Mouse (Mus musculus): Measurements from ENCODE around the gene Gstp2. TPM values are rescaled to one million over a fixed set of nuclear protein-coding genes. Genes with fewer than 3 reads are reported as not detected.
"Not testable (repeated sequence)": the region's sequence is repeated elsewhere in the genome, so short reads cannot be mapped to it uniquely, and the experiment has no call there.

Gene Gstp2
- total RNA-seq, 4 experiments from 2014 or later = 131 to 147 (median 142) TPM

DNA sequence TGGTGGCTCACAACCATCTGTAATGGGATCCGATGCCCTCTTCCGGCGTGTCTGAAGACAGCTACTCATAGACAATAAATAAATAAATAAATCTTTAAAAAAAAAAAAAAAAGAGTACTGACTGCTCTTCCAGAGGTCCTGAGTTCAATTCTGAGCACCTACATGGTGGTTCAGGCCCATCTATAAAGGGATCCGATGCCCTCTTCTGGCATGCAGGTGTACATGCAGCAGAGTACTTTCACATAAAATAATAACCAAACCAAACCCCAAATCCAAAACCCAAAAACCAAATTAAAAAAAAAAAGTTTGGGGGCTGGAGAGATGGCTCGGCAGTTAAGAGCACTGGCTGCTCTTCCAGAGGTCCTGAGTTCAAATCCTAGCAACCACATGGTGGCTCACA is 3.2 kb upstream of the Gstp2 start:
- not testable (repeated sequence) for DNase-seq (ENCODE audit: low spot score)

DNA sequence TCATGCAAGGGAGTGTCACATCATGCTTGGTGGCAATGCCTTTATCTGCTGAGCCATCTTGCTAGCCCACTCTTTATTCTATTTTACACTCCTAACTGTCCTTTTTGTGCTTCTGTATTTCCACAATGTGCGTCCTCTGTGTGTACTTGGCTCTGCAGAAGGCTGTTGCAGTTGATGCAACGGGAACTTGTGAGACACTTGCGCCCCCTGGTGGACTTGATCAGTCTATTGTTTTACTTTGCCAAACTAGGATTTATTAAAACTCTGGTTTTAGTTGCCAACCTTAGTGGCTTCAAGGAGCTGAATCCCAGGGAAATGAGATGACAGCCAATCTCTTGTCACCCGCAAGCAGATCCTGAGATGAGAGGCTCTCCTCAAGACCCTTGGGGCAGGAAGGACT is 2.0 kb upstream of the Gstp2 start:
- peak; percentile 80 for DNase-seq (ENCODE audit: low spot score)

DNA sequence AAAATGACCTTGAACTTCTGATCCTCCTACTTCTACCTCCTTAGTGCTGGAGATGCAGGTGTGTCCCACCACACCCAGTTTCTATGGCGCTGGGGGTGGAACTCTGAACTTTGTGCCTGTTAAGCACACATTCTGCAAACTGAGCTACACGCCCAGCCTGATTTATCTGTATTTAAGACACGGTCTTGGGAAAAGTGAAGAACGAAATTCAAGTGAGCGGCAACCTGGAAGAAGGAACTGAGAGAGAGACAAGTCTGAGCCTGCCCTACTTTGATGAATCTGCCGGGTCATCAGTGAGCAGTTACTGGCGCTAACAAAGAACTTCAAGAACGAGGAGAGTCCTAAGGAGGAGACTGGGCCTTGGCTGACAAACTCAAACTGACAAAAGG is 1.0 kb upstream of the Gstp2 start:
- no peak for DNase-seq (ENCODE audit: low spot score)

DNA sequence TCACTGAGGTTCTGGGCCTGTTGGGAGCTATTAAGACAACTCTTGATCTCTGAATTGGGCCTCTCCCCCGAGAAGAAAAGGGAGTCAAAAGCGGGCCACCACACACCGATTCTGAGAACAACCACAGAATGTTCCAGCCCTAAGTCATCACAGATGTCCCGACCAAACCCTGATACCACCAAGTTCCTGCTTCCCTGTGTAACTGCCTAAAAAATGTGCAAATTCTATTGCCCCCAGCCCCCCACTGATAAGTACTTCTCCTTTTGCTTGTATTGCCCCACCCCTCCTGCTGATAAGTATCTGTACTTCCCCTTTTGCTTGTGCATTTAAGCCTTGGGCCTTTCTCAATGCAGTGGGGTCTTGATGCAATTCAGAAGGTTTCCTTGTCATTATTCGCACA is 1.7 kb downstream of the Gstp2 start:
- not testable (repeated sequence) for DNase-seq (ENCODE audit: low spot score)

DNA sequence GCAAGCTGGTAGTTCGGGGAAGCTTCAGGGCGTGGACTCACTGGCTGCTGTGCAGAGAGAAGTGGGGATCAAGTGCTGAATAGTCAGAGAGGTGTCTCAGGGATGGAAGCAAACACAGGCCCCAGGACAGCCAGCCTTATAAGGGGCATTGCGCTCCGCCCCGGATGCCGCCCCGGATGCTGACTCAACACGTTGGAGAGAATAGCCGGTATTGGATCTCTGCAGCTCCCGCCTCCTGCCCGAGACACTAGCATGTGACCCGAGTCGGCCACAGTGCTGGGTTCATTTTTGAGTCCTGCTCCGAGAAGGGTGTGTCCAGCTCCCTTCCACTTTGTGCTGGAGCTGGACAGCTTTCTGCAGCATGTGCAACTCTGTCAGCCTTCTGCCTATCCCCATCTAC is 3.7 kb downstream of the Gstp2 start:
- peak; percentile 48 for DNase-seq (ENCODE audit: low spot score)

DNA sequence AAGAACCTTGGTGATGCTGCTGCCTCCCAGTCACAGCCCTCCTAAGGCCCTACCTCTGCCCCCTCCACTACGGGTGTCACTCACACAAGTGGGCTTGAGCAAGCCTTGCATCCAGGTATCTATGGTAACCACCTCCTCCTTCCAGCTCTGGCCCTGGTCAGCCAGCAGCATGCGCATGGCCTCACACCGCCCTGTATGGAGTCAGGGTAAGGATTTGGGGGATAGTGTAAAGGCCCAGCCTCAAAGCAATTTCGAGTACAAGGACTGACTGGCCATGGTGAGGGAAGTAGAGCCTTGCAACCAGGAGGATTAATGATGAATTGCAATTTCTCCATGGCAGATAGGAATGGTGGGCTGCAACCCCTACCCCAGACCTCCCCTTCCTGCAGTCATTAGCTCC is 4.3 kb downstream of the Gstp2 start:
- DNase-seq (ENCODE audit: low spot score) = not testable (repeated sequence)

DNA sequence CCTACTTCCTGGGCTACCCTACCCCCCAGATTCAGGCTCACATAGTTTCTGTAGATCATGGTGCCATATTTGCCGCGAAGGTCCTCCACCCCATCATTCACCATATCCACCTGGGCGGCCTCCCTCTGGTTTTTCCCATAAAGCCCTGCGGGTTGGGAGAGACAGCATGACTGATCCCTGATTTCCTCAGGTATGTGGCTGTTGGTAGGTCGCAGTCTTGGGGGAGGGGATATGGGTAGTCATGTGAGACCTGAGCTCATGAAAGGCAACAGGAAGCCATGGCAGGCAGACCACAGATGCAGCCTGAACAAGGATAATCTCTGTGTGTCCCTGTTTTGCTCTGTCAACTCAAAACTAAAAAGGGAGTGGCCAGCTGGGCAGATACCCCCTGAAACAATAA is 4.9 kb downstream of the Gstp2 start:
- not testable (repeated sequence) for DNase-seq (ENCODE audit: low spot score)

DNA sequence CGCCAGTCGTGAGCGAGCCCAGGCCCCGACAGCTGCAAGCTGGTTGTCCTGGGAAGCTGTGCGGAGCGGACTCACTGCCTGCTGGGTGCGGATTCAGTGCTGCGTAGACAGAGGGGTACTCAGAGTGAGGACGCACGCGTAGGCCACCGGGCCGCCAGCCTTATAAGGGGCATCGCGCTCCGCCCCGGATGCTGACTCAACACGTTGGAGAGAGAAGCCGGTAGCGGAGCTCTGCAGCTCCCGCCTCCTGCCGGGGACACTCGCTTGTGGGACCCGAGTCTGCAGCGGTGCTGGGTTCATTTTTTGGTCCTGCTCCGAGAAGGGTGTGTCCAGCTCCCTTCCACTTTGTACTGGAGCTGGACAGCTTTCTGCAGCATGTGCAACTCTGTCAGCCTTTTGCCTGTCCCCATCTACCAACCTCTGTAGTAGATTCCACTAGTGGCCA is 8.0 kb downstream of the Gstp2 start, which contains the start of gene Gstp1:
TSS of gene Gstp1 (minus strand) at position 198 of the 445 bp plus-strand sequence.
- peak; percentile 88 for DNase-seq (ENCODE audit: low spot score)

DNA sequence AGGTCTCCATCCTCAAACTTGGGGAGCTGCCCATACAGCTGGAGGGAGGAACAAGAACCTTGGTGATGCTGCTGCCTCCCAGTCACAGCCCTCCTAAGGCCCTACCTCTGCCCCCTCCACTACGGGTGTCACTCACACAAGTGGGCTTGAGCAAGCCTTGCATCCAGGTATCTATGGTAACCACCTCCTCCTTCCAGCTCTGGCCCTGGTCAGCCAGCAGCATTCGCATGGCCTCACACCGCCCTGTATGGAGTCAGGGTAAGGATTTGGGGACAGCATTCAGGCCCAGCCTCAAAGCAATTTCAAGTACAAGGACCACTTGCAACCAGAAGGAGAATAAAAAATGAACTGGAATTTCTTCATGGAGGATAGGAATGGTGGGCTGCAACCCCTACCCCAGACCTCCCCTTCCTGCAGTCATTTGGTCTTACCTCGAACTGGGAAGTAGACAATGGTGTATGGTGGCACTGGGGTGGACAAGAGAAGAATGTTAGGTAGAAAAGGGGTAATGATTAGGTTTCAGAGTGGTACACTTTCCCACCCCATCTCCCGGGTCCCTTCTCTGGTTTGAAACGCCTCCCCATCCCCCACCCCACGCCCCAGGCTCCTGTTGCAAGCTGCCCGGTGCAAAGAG is 8.6 kb downstream of the Gstp2 start:
- DNase-seq (ENCODE audit: low spot score) = not testable (repeated sequence)

DNA sequence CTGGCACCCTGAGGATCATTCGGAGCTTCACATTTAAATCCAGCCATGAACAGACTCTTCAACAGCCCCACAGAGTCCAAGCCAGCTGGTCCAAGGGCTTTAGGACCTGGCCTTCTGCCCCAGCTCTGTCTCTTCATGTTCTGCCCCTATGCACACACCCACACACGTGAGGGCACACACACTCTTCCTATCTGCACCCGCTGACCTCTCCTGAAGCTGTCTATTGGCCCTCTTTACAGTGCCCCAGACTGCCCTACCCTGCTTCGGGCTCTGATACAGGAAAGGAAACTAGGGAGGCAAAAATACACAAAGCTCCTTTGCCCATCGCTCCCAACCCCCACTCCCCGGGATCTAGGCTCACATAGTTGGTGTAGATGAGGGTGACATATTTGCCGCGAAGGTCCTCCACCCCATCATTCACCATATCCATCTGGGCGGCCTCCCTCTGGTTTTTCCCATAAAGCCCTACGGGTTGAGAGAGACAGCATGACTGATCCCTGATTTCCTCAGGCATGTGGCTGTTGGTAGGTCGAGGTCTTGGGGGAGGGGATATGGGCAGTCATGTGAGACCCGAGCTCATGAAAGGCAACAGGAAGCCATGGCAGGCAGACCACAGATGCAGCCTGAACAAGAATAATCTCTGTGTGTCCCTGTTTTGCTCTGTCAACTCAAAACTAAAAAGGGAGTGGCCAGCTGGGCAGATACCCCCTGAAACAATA is 9.3 kb downstream of the Gstp2 start:
- no peak for DNase-seq (ENCODE audit: low spot score)

DNA sequence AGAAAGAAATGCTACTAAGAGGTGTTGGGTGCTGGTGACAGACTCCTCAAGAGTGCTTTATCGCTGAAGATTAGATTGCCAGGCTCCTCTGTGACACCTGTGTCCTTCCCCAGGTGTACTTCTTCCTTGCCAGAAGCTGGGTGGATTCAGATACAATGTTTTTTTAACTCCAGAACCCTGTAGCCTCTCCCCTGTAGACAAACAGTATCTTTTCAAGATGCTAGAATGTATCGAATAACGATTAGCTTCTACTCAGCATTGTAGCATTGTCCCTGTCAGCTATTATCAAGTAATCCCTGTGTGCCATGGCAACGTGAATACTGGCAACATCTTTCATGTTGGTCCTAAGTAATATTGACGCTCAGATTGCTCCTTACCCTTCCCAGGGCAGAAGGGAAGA is 12.1 kb downstream of the Gstp2 start:
- no peak for DNase-seq (ENCODE audit: low spot score)

DNA sequence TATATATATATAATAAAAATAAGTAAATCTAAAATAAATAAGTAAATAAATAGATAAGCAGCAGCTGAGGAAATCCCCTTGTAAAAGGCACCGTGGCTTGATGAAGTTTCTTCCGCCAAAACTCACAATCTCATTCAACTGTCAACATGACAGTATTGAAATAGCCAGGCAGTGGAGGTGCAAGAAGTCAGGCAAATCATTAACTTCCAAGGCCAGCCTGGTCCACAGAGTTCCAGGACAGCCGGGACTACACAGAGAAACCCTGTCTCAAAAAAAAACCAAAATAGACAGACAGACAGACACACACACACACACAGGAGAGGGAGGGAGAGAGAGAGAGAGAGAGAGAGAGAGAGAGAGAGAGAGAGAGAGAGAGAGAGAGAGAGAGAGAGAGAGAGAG is 12.5 kb downstream of the Gstp2 start:
- no peak for DNase-seq (ENCODE audit: low spot score)

DNA sequence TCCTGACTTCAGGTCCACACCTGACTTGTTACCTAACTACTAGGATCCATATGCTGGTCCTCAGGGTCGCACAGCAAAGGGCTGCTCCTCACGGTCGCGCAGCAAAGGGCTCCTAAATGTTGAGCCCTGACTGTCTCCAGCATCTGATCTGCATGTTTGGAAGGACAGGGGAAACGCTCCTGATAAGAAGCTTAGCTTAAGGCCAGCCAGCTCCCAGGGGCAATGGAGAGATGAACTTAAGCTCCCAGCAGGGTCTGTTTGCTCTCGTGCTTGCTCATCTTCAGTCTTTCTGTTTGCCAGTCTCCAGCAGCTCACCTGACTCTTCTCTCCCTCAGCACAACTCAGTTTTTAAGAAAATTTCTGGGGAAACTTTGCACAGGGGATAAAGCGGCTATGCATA is 13.2 kb downstream of the Gstp2 start:
- DNase-seq (ENCODE audit: low spot score) = no peak

DNA sequence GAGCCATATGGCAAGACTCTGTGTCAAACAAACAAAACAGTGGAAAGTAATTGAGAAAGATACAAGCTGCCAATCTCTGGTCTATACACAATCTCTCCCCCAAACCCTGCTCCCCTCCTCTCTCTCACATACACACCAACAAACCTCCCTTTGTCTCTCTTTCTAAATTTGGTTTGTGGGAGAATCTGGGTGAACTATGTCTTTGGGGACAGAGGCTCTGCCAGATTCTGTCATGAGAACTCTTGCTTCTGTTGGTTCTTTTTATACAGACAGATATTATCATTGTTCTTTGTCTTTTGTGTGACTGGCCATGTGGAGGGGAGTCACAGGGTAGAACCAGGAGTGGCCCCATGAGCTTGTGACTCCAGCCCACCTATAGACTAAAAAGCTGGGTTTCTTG is 18.2 kb downstream of the Gstp2 start:
- DNase-seq (ENCODE audit: low spot score) = no peak

DNA sequence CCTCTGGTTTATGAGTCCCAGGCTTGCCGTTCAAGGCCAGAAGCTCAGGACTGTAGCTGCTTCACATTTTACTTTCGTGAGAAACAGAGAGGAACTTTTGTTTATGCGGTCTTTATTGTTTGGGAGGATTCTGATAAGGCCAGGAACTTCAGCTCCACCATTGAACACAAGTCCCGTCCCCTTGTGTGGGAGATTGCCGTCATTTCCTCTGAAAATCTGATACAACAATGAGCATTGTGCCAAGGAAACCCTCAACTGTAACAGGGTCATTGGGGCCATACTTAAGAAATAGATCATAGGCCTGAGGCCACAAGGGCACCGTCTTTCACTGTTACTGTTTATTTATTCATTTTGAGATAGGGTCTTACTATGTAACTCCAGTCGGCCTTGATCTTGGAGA is 22.6 kb downstream of the Gstp2 start:
- no peak for DNase-seq (ENCODE audit: low spot score)

DNA sequence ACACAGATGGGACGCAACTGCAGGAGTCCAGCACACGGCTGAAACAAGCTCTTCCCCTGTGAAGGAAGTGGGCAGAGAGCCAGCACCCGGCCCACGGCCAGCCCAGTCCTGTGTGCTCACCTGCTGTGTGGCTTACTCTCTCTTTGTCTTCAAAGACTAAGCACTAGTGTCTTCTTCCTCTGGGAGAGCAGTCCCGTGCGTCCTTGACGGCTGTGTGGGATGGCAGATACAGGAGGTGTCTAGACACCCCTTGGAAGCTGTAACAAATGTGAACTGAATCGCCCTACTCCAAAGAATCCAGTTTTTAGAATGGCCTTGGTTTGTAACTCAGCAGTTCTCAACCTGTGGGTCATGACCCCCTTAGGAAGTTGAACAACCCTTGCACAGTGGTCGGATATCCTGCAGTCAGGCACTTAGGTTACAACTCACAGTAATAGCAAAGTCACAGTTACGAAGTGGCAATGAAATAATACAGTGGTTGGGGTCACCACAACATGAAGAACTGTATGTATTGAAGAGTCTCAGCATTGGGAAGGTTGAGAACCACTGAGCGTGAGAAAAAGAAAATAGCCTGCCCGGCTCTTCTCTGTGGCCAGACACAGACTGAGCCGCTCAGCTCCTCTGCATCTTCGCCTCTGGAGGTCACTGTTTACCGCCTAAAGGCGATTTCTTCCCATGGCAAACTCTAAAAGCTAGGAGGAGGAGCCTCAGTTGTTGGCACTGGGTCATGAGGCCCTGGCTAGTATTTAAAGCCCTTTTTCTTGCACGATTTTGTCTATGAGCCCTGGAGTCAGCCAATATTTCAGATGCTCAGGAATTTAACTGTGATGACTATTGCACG is 26.9 kb downstream of the Gstp2 start:
- peak; percentile 90 for DNase-seq (ENCODE audit: low spot score)

DNA sequence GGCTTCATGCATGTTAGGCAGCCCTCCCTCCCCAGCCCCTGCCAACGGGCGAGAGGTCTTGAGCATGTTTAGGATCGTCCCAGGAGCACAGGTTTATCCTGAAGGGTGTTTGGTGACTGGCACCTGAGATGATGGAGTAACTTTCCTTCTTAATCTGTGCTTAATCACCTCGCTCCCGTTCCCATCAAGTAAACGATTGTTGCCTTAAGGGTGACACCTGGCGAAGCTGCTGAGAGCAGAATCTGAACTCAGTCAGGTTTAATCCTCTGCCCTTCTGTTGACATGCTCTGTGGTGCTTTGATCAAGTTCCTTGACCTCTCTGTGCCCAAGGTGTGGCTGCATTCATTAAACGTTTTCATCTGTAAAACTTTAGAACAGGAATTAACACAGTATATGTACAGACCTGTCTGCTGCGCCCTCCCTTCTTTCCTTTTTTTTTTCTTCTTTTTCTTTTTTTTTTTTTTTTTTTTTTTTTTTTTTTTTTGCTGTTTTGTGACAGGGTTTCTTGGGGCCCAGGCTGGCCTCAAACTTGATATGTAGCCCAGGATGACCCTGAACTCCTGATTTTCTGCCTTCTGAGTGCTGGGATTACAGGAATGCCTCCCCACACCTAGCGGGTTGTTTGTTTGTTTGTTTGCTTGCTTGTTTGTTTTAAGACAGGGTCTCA is 27.8 kb downstream of the Gstp2 start:
- no peak for DNase-seq (ENCODE audit: low spot score)

DNA sequence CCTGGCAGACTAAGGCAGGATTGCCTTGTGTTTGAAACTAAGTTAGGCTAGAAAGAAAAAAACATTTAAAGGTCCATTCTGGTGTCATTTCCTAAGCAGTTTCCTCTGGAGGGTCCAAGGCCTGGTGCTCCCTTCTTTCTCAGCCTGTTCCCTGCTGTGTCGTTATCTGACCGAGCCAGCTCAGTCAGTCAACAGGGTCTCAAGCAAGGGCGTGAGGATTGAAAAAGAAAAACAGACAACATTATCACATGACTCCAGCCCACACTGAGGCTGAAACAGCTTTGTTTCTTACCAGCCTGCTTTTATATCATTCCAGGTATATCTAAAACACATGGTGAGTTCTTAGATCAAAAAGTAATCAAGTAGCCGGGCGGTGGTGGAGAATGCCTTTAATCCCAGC is 30.2 kb downstream of the Gstp2 start:
- no peak for DNase-seq (ENCODE audit: low spot score)

DNA sequence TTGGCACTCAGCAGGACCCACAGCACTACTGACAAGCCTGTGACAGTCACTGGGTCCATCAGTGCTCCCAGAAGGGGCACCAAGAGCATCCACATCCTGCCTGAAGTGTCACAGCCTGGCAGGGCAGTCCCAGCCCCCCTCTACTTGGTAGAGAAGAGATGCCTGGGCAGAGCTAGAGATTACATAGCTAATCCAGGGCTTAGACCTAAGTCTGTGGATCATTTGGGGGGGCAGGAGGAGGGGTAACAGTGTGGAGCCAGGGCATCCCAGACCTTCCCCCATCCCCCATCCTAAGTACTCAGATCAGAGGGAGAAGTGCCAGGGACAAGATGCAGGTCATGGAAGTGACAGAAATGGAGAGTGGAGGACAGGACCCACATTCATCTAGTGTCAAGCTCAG is 31.0 kb downstream of the Gstp2 start:
- DNase-seq (ENCODE audit: low spot score) = no peak

DNA sequence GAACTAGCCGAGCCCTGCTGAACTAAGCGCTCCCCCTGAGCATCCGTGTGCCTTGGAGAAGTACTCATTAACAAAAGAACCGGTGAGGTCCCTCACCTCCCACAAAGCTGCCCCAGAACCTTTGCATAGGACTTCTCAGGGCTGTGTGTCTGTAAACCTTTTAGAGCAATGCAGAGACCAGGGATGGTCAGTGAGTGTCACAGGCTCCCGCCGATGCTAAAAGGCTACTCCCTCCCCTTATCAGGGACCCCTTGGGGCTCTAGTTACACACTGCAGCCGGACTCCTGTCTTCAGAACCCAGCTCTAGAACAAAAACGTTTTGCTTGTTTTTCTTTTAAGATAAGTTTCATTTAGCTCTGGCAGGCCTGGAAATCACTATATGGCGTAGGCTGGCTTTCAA is 32.8 kb downstream of the Gstp2 start:
- no peak for DNase-seq (ENCODE audit: low spot score)

DNA sequence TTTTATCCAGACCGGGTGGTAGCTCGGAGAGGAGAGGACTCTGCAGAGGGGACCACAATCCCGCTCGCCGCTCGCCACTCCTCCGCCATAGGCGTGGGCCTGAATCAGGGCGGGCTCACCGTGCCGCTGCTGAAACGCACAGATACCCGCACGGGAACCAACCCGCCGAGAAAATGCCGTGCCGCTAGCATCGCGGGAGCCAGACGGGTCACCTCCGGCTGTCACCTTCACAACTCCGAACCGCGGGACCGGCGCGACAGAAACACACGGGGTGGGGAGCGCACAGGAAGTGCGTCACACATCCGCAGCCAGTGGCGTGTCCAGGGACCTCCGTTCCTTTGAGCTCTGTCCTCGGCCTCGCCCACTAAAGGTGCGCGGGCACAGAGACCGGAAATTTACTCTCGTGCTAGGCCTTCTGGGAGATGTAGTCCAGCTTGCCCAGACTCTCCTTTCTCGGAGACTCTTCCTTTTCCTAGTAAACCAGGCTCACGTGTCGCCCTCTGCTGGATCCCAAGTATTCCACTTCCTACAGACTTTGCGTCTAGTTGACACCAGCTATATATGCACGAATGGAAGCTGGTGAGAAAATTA is 33.3 kb downstream of the Gstp2 start, which contains the start of gene Ndufv1:
TSS of gene Ndufv1 (minus strand) at position 375 of the 591 bp plus-strand sequence.
- peak; percentile 99 for DNase-seq (ENCODE audit: low spot score)

Data from heart, adult 8-10 months (tissue).